Mouse (Mus musculus): Measurements from ENCODE around the gene Dner.

Dner gene

GRCm38 (mm10) chr1:84402154-84402553 is 293.9 kb downstream of the Dner start:
- no peak for DNase-seq (ENCODE audit: low read depth, low spot score)

- DNase-seq (ENCODE audit: low read depth, low spot score), result no peak
These were observed 296.4 kb downstream of the Dner start for GRCm38 (mm10) chr1:84399671-84400070.

GRCm38 (mm10) chr1:84399118-84399517 is 296.9 kb downstream of the Dner start:
- no peak for DNase-seq (ENCODE audit: low read depth, low spot score)

- no peak for DNase-seq (ENCODE audit: low read depth, low spot score)
These were observed 299.2 kb downstream of the Dner start for GRCm38 (mm10) chr1:84396787-84397186.

GRCm38 (mm10) chr1:84395928-84396327 is 300.1 kb downstream of the Dner start:
- DNase-seq (ENCODE audit: low read depth, low spot score), result no peak

- DNase-seq (ENCODE audit: low read depth, low spot score), result no peak
These were observed 305.1 kb downstream of the Dner start for GRCm38 (mm10) chr1:84390961-84391360.

- DNase-seq (ENCODE audit: low read depth, low spot score), result no peak
These were observed 308.4 kb downstream of the Dner start for GRCm38 (mm10) chr1:84387616-84388015.

- peak; percentile 43 for DNase-seq (ENCODE audit: low read depth, low spot score)
These were observed 309.4 kb downstream of the Dner start for GRCm38 (mm10) chr1:84386481-84387146.

GRCm38 (mm10) chr1:84382709-84383108 is 313.3 kb downstream of the Dner start:
- DNase-seq (ENCODE audit: low read depth, low spot score), result no peak

GRCm38 (mm10) chr1:84382064-84382463 is 314.0 kb downstream of the Dner start:
- no peak for DNase-seq (ENCODE audit: low read depth, low spot score)

- no peak for DNase-seq (ENCODE audit: low read depth, low spot score)
These were observed 315.1 kb downstream of the Dner start for GRCm38 (mm10) chr1:84380895-84381294.

- DNase-seq (ENCODE audit: low read depth, low spot score), result no peak
These were observed 328.3 kb downstream of the Dner start for GRCm38 (mm10) chr1:84367733-84368132.

GRCm38 (mm10) chr1:84366553-84366952 is 329.5 kb downstream of the Dner start:
- no peak for DNase-seq (ENCODE audit: low read depth, low spot score)

- no peak for DNase-seq (ENCODE audit: low read depth, low spot score)
These were observed 332.1 kb downstream of the Dner start, which contains the start of gene Pid1 for GRCm38 (mm10) chr1:84363967-84364366. TSS of gene Pid1 (minus strand) at chr1:84364180.

- DNase-seq (ENCODE audit: low read depth, low spot score), result no peak
These were observed 333.1 kb downstream of the Dner start for GRCm38 (mm10) chr1:84362709-84363617.

GRCm38 (mm10) chr1:84362209-84362608 is 333.8 kb downstream of the Dner start:
- no peak for DNase-seq (ENCODE audit: low read depth, low spot score)

- DNase-seq (ENCODE audit: low read depth, low spot score), result no peak
These were observed 334.6 kb downstream of the Dner start for GRCm38 (mm10) chr1:84361389-84361788.

- no peak for DNase-seq (ENCODE audit: low read depth, low spot score)
These were observed 336.2 kb downstream of the Dner start for GRCm38 (mm10) chr1:84359611-84360500.

GRCm38 (mm10) chr1:84357216-84357615 is 338.8 kb downstream of the Dner start:
- no peak for DNase-seq (ENCODE audit: low read depth, low spot score)

- DNase-seq (ENCODE audit: low read depth, low spot score), result no peak
These were observed 345.8 kb downstream of the Dner start for GRCm38 (mm10) chr1:84350262-84350661.

GRCm38 (mm10) chr1:84347796-84348476 is 348.1 kb downstream of the Dner start:
- DNase-seq (ENCODE audit: low read depth, low spot score), result no peak
